Mouse (Mus musculus): ENCODE results near the gene Cacfd1. TPM values are rescaled to one million over a fixed set of nuclear protein-coding genes. Genes with fewer than 3 reads are reported as not detected.

Cacfd1 gene
- 10 to 100 TPM; 40.2 to 46.8 (median 42.0) TPM for total RNA-seq (2022)

GRCm38 (mm10) chr2:27009714-27010244, at the start of gene Cacfd1:
Cacfd1 (plus strand) TSS chr2:27009926.
- peak; percentile 68 to 73 for DNase-seq (ENCODE audit: low spot score in 2 of 2)

- no peak for DNase-seq (ENCODE audit: low spot score in 2 of 2)
These were observed 49.0 kb upstream of the Cacfd1 start for GRCm38 (mm10) chr2:26960756-26961155.

- DNase-seq (ENCODE audit: low spot score in 2 of 2), result peak; percentile 94 to 96
These were observed 45.6 kb upstream of the Cacfd1 start, which contains the start of gene Rexo4 for GRCm38 (mm10) chr2:26963923-26964723. Rexo4 (minus strand) TSS chr2:26964386.

GRCm38 (mm10) chr2:26964724-26965370, 44.9 kb upstream of the Cacfd1 start:
- no peak for DNase-seq (ENCODE audit: low spot score in 2 of 2)

- DNase-seq (ENCODE audit: low spot score in 2 of 2), result no peak
These were observed 42.5 kb upstream of the Cacfd1 start for GRCm38 (mm10) chr2:26967262-26967661.

- DNase-seq (ENCODE audit: low spot score in 2 of 2), result no peak
These were observed 36.6 kb upstream of the Cacfd1 start, which contains the start of gene Adamts13 for GRCm38 (mm10) chr2:26973116-26973515. Adamts13 (plus strand) TSS chr2:26973416.

GRCm38 (mm10) chr2:26973960-26974359, 35.8 kb upstream of the Cacfd1 start:
- DNase-seq (ENCODE audit: low spot score in 2 of 2), result no peak

- DNase-seq (ENCODE audit: low spot score in 2 of 2), result no peak
These were observed 29.4 kb upstream of the Cacfd1 start for GRCm38 (mm10) chr2:26980361-26980760.

DNA sequence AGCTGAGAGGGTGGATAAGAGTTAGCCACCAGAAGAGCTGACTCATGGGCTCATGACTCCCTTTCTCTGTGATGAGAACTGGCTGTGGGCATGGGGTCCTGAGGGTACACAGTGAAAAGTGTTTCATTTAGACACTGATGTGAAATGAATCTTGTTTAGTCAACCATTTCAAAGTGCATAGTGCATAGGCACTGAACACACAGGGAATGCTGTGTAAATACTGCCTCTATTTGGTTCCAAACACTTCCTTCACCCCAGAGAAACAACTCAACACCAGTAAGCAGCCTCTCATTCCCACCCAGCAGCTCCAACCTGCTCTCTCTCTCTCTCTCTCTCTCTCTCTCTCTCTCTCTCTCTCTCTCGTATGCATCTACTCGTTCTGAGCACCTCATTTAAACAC, 25.5 kb upstream of the Cacfd1 start:
- DNase-seq (ENCODE audit: low spot score in 2 of 2), result no peak

DNA sequence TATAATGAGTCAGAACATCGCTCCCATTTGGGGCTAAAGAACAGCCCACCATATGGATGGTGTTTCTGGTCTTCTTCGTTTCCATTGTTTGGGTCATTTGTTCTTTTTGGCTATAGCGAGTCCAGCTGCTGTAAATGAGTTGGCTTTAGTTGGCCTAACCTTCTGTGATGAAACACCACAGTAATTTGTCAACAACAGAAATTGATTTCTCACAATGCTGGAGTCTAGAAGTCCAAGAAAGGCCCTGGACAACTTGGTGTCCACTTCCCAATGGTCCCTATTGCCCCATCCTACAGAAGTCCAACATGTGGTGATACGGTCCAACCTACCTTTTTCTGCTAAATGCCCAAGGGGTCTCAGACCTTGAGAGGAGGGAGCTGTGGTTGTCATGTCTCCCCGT, 25.1 kb upstream of the Cacfd1 start:
- no peak for DNase-seq (ENCODE audit: low spot score in 2 of 2)

DNA sequence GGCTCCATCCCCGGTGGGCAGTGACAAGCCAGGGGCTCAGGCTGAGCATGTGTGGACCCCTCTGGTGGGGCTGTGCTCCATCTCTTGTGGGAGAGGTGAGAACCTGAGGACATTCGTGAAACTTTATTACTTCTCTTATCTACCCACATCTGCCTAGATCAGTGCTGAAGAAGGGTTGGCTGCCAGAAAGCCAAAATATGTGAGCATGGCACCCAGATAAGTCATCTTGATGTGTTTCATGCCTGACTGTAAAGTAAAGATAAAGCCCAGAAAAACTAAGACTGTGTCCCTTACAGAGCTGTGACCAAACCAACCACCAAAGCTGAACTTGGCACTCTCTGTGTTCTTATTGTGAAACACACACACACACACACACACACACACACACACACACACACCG, 15.8 kb upstream of the Cacfd1 start:
- DNase-seq (ENCODE audit: low spot score in 2 of 2), result no peak

GRCm38 (mm10) chr2:26997498-26997897, 12.2 kb upstream of the Cacfd1 start:
- no peak for DNase-seq (ENCODE audit: low spot score in 2 of 2)

GRCm38 (mm10) chr2:26997993-26998392, 11.7 kb upstream of the Cacfd1 start:
- DNase-seq (ENCODE audit: low spot score in 2 of 2), result no peak

DNA sequence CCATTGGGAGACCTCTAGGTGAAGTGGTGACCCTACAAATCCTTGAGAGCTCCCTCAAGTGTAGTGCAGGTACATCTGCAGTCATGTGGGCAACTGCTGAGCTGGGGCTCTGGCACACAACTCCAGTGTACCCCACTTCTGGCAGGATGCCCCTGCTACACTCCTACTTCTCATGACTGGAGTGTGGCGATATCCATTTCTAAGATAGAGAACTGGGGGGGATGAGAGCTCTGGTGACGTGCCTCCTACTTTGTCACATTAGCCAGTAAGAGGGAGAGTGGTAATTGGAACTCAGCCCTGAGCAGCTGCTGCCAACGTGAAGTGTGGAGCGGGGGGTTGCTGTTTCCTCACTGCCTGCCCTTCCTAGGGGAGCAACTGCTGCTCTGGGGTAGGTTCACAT, 3.5 kb upstream of the Cacfd1 start:
- DNase-seq (ENCODE audit: low spot score in 2 of 2), result peak; percentile 24 to 29

DNA sequence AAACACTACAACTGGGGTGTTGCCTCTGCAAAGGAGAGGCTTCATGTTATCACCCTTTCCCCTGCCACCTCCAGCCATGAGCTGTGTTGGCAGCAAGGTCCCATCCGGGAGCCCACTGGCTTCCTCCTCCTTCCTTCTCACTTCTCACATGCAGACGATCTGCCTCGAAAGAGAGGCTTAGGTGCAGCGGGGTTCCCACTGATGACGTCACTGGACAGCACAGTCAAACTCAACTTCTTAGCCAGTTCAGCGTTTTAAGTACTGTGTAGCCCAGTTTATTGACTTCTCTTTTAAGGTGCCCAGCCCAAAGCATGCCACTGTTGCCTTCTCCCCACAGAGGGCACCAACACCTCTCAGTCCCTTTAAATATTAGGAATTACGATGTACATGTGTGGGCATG, 2.0 kb upstream of the Cacfd1 start:
- no peak for DNase-seq (ENCODE audit: low spot score in 2 of 2)

GRCm38 (mm10) chr2:27017802-27018201, 8.1 kb downstream of the Cacfd1 start:
- peak; percentile 65 to 75 for DNase-seq (ENCODE audit: low spot score in 2 of 2)

- DNase-seq (ENCODE audit: low spot score in 2 of 2), result no peak
These were observed 9.8 kb downstream of the Cacfd1 start for GRCm38 (mm10) chr2:27019530-27019929.

GRCm38 (mm10) chr2:27021103-27021502, 11.4 kb downstream of the Cacfd1 start:
- no peak for DNase-seq (ENCODE audit: low spot score in 2 of 2)

- DNase-seq (ENCODE audit: low spot score in 2 of 2), result no peak
These were observed 12.9 kb downstream of the Cacfd1 start for GRCm38 (mm10) chr2:27022612-27023011.

- no peak for DNase-seq (ENCODE audit: low spot score in 2 of 2)
These were observed 14.4 kb downstream of the Cacfd1 start for GRCm38 (mm10) chr2:27024136-27024535.

GRCm38 (mm10) chr2:27025545-27025944, 15.8 kb downstream of the Cacfd1 start:
- DNase-seq (ENCODE audit: low spot score in 2 of 2), result no peak

DNA sequence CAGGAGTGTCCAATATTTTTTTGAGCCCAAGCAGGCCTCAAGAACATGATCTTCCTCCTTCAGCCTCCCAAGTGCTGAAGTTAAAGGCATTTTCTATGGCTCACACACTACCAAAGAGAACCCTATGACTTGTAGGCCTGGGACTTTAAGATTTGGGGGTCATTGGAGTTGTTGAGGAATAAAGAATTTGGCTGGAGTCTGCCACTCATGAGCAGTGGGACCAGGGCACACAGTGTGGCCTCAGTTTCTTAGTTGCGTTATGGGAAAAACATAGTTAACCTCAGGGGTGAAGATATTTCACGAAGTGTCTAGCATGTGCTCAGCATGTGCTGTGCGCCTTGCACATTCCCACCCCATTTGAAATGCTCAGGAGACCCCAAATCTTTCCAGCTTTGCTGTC, 16.6 kb downstream of the Cacfd1 start:
- no peak for DNase-seq (ENCODE audit: low spot score in 2 of 2)
